Mouse (Mus musculus): ENCODE results near the gene Bloc1s1. TPM values are rescaled to one million over a fixed set of nuclear protein-coding genes. Genes with fewer than 3 reads are reported as not detected.

Bloc1s1 gene
- total and polyA plus RNA-seq, 3 experiments, result 45.1 to 70.6 TPM; not detected in 1

DNA sequence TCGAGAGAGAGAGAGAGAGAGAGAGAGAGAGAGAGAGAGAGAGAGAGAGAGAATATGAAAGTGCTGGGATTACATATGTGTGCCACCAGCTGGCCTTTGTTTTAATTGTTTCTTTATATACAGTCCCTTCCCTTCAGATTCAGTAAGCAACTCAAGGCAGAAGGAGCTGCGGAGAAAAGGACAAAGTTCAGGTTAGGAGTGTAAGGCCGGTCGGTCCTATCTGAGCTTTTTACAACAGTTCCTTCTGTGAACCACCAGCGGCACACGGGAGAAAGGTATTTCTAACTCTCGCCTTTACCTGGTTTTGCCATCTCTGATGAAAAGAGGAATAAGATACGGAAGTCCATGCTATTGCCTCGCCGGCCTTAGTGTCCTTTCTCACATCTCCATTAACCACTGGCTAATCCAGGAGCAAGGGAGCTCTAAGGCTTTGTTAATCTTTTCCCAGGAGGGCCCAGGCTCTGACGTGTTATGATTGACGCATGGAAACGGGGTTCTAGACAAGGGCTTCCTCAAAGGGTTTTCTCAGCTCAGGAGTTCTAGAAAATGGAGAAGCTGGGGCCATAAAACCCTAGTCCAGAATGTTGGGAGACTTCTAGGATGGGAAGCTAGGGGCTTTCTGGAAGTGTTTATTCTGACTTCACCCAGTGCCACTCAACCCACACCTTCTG, 14.9 kb downstream of the Bloc1s1 start:
- H3K27ac ChIP-seq (ENCODE audit: control insufficient read depth, low read depth, low read length), result no peak overlapping the region
- DNase-seq (ENCODE audit: low read depth, low spot score), result no peak
- TF ChIP-seq GABPA (IDR thresholded peaks at IDR 0.05; ENCODE audit: low read depth, low read length) (no peak), NELFE (IDR thresholded peaks at IDR 0.05; ENCODE audit: low read depth, low read length) (no peak), CTCF (IDR thresholded peaks at IDR 0.05 in 2 of 3, conservative IDR thresholded peaks at IDR 0.05 in 1 of 3; ENCODE audit: control insufficient read depth in 1 of 3, insufficient read depth in 1 of 3, low read depth in 2 of 3, low read length in 3 of 3, poor library complexity in 1 of 3, severe bottlenecking in 1 of 3) (no peak), USF1 (IDR thresholded peaks at IDR 0.05; ENCODE audit: low read depth, low read length) (no peak)
- H3K79me2 ChIP-seq (ENCODE audit: control insufficient read depth, insufficient read depth, low read length, poor library complexity), result no peaks in the 10 kb centered on the region
- H3K36me3 ChIP-seq (ENCODE audit: control insufficient read depth in 1 of 2, insufficient read depth in 2 of 2, low read length in 2 of 2), result no peaks in the 10 kb centered on the region
- peaks cover 4% of the 10 kb centered on the region in 2 experiments; a peak in 3 of 4 replicates for H3K4me1 ChIP-seq (ENCODE audit: control insufficient read depth in 1 of 2, insufficient read depth in 2 of 2, low read length in 2 of 2)
- no peak overlapping the region for H3K4me3 ChIP-seq (ENCODE audit: control insufficient read depth in 1 of 2, insufficient read depth in 1 of 2, low read depth in 2 of 2, low read length in 2 of 2)
- H3K9ac ChIP-seq (ENCODE audit: control insufficient read depth, low read depth, low read length, poor library complexity, severe bottlenecking), result no peak overlapping the region
- no peaks in the 10 kb centered on the region for H3K9me3 ChIP-seq (replicated peaks; ENCODE audit: insufficient read depth, low read length)
- H3K27me3 ChIP-seq (ENCODE audit: control insufficient read depth in 1 of 2, insufficient read depth in 2 of 2, low read length in 2 of 2), result peaks cover 0 to 1% of the 10 kb centered on the region in 2 experiments; a peak in 2 of 4 replicates

- no peak overlapping the region for H3K27ac ChIP-seq (ENCODE audit: control insufficient read depth, low read depth, low read length)
- no peak overlapping the region for H3K9ac ChIP-seq (ENCODE audit: control insufficient read depth, low read depth, low read length, poor library complexity, severe bottlenecking)
- H3K9me3 ChIP-seq (replicated peaks; ENCODE audit: insufficient read depth, low read length), result no peaks in the 10 kb centered on the region
- peaks cover 14 to 17% of the 10 kb centered on the region in 2 experiments for H3K4me1 ChIP-seq (ENCODE audit: control insufficient read depth in 1 of 2, insufficient read depth in 2 of 2, low read length in 2 of 2)
- H3K27me3 ChIP-seq (ENCODE audit: control insufficient read depth in 1 of 2, insufficient read depth in 2 of 2, low read length in 2 of 2), result no peaks in the 10 kb centered on the region; a peak in 1 of 4 replicates
- H3K4me3 ChIP-seq (ENCODE audit: control insufficient read depth in 1 of 2, insufficient read depth in 1 of 2, low read depth in 2 of 2, low read length in 2 of 2), result no peak overlapping the region
- H3K36me3 ChIP-seq (ENCODE audit: control insufficient read depth in 1 of 2, insufficient read depth in 2 of 2, low read length in 2 of 2), result peaks cover 0 to 5% of the 10 kb centered on the region in 2 experiments; a peak in 1 of 4 replicates
- H3K79me2 ChIP-seq (ENCODE audit: control insufficient read depth, insufficient read depth, low read length, poor library complexity), result no peaks in the 10 kb centered on the region
- no peak for DNase-seq (ENCODE audit: low read depth, low spot score)
- TF ChIP-seq MAZ (IDR thresholded peaks at IDR 0.05; ENCODE audit: low read depth, low read length) (no peak), HCFC1 (IDR thresholded peaks at IDR 0.05; ENCODE audit: low read depth, low read length) (no peak), ELF1 (IDR thresholded peaks at IDR 0.05; ENCODE audit: low read depth, low read length) (no peak), GABPA (IDR thresholded peaks at IDR 0.05; ENCODE audit: low read depth, low read length) (no peak), USF2 (IDR thresholded peaks at IDR 0.05; ENCODE audit: borderline replicate concordance in 1 of 2, insufficient read depth in 1 of 2, low read depth in 1 of 2, low read length in 2 of 2) (no peak), TCF12 (IDR thresholded peaks at IDR 0.05; ENCODE audit: low read depth, low read length) (no peak), POLR2AphosphoS5 (IDR thresholded peaks at IDR 0.05; ENCODE audit: borderline replicate concordance, low read depth, low read length) (no peak), MEF2A (IDR thresholded peaks at IDR 0.05; ENCODE audit: extremely low read depth, insufficient replicate concordance, low read depth, low read length, poor library complexity, severe bottlenecking) (no peak), NELFE (IDR thresholded peaks at IDR 0.05; ENCODE audit: low read depth, low read length) (no peak), ZKSCAN1 (IDR thresholded peaks at IDR 0.05; ENCODE audit: low read depth, low read length) (no peak), ZMIZ1 (IDR thresholded peaks at IDR 0.05; ENCODE audit: low read depth, low read length) (no peak), SIN3A (IDR thresholded peaks at IDR 0.05; ENCODE audit: low read length) (no peak), CHD2 (IDR thresholded peaks at IDR 0.05; ENCODE audit: low read length) (no peak)
These were observed 19.0 kb downstream of the Bloc1s1 start for GRCm38 (mm10) chr10:128904812-128905211.
